Mouse (Mus musculus): Measurements from ENCODE around the gene Acyp2. TPM values are rescaled to one million over a fixed set of nuclear protein-coding genes. Genes with fewer than 3 reads are reported as not detected.

The Acyp2 gene
- polyA plus RNA-seq, 1 experiment from 2014 or later = 23.4 TPM

Other genes starting within 250 kb of the Acyp2 start
- gene 4930505A04Rik, start 177.8 kb downstream of the Acyp2 start, polyA plus RNA-seq (2015; fragmentation: Nextera tagmentation; extraction: Ambion mirVana) = 0.32 TPM in 1 of 2 replicates, not detected in the other
- gene Psme4, start 122.1 kb upstream of the Acyp2 start, polyA plus RNA-seq (2015; fragmentation: Nextera tagmentation; extraction: Ambion mirVana) = 12.7 and 12.8 TPM in 2 replicates
- gene Gpr75, start 235.8 kb upstream of the Acyp2 start, polyA plus RNA-seq (2015; fragmentation: Nextera tagmentation; extraction: Ambion mirVana) = 9.3 and 10.2 TPM in 2 replicates
- gene Asb3, start 235.8 kb upstream of the Acyp2 start, polyA plus RNA-seq (2015; fragmentation: Nextera tagmentation; extraction: Ambion mirVana) = 29.6 and 31.4 TPM in 2 replicates